Mouse (Mus musculus) heart, adult 2 months (tissue): ENCODE measurements around the gene Ano2.

Experiments used
- CTCF ChIP-seq: fragments of 200-600 bp; IDR thresholded peaks from 2 replicates; pipeline ENCODE4 v1.8.1; 2022; ENCODE audit warnings: antibody characterized with exemption, mild to moderate bottlenecking, moderate library complexity
- EP300 ChIP-seq: fragments of 200-500 bp; IDR thresholded peaks from 2 replicates; pipeline ENCODE4 v1.6.1; 2011; ENCODE audit warnings: low read depth, low read length, control low read depth; ENCODE audit not compliant: insufficient read depth
- POLR2A ChIP-seq: fragments of 200-500 bp; IDR thresholded peaks from 2 replicates; pipeline ENCODE4 v1.6.1; 2011; ENCODE audit warnings: mild to moderate bottlenecking, low read depth, low read length, control low read depth; ENCODE audit not compliant: insufficient read depth

DNA sequence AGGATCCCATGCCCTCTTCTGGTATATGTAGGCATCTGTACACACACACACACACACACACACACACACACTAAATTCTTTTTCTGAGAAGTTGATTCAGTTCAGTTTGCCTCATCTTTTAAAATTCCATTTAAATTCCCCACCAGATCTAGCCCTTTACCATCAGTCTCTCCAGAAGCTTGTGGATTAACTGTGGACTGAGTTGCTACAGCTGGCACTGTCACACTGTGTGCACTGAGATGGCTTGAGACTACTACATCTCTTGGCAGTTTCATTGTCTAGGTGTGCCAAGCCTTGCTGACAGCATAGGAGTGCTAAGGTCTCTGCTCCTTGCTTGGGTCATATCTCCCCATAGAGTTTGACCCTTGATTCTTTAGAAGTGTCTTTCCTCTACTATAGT lies 283.3 kb downstream of the Ano2 start:
- TF ChIP-seq CTCF (no peak), POLR2A (no peak), EP300 (no peak)
